Mouse (Mus musculus) embryonic facial prominence, embryonic 11.5 days (tissue): Measurements from ENCODE around the gene Traf7. TPM values are rescaled to one million over a fixed set of nuclear protein-coding genes. Genes with fewer than 3 reads are reported as not detected.
A peak's percentile ranks its signal among the peaks of the same experiment; 100 is the strongest.

Experiments used
- ATAC-seq: fragments of 200-750 bp; cut with Nextera tagmentation; replicated peaks from 2 replicates; pipeline ENCODE4 v1.8.0; 2017; ENCODE audit warnings: low read depth; ENCODE audit not compliant: insufficient number of reproducible peaks, low FRiP score, low TSS enrichment
- DNase-seq: peaks from one replicate; pipeline ENCODE4 v3.0.0-alpha.2; 2015; ENCODE audit warnings: low spot score
- H3K27ac ChIP-seq: fragments of 300-500 bp; sonication (generic); replicated peaks from 2 replicates; pipeline ENCODE4 v1.5.1; 2014; ENCODE audit warnings: mild to moderate bottlenecking, low read depth, low read length, control low read depth
- H3K27me3 ChIP-seq: fragments of 300-500 bp; sonication (generic); 2 replicates; pipeline ENCODE4 v1.6.1; 2014; ENCODE audit warnings: mild to moderate bottlenecking, low read length, moderate library complexity, mixed read lengths; ENCODE audit not compliant: control insufficient read depth, insufficient read depth
- H3K36me3 ChIP-seq: fragments of 300-500 bp; sonication (generic); replicated peaks from 2 replicates; pipeline ENCODE4 v1.6.1; 2014; ENCODE audit warnings: low read depth, mild to moderate bottlenecking, low read length, moderate library complexity, mixed read lengths; ENCODE audit not compliant: control insufficient read depth, insufficient read depth
- H3K4me1 ChIP-seq: fragments of 300-500 bp; sonication (generic); 2 replicates; pipeline ENCODE4 v1.6.1; 2014; ENCODE audit warnings: low read length, mixed read lengths; ENCODE audit not compliant: control insufficient read depth, insufficient read depth
- H3K4me2 ChIP-seq: fragments of 300-500 bp; sonication (generic); 2 replicates; pipeline ENCODE4 v1.6.1; 2014; ENCODE audit warnings: low read depth, mild to moderate bottlenecking, control low read depth, low read length, moderate library complexity
- H3K4me3 ChIP-seq: fragments of 300-500 bp; sonication (generic); 2 replicates; pipeline ENCODE4 v1.5.1; 2014; ENCODE audit warnings: low read depth, low read length, control low read depth
- H3K9ac ChIP-seq: fragments of 300-500 bp; sonication (generic); replicated peaks from 2 replicates; pipeline ENCODE4 v1.6.1; 2014; ENCODE audit warnings: mild to moderate bottlenecking, control low read depth, low read length
- H3K9me3 ChIP-seq: fragments of 300-500 bp; sonication (generic); replicated peaks from 2 replicates; pipeline ENCODE4 v1.6.1; 2016; ENCODE audit warnings: mild to moderate bottlenecking, low read length, inconsistent platforms, mixed read lengths; ENCODE audit not compliant: control insufficient read depth
- WGBS: fragments of 180-500 bp; shearing (Covaris S2); extraction: QIAGEN DNeasy Blood & Tissue Kit; methylation state at CpG from one replicate; pipeline ENCODE4 v1.1.7; 2014; 5-methylcytosine and 5-hydroxymethylcytosine counted together
- polyA plus RNA-seq: library from polyadenylated mRNA; unstranded; fragments of >200 nt; fragmentation: Nextera tagmentation; extraction: Ambion mirVana; gene quantifications from 2 replicates; pipeline ENCODE4 v1.2.1, GENCODE M21; 2014

Gene Traf7
- polyA plus RNA-seq, 1 experiment from 2014 or later = 86.1 TPM

DNA sequence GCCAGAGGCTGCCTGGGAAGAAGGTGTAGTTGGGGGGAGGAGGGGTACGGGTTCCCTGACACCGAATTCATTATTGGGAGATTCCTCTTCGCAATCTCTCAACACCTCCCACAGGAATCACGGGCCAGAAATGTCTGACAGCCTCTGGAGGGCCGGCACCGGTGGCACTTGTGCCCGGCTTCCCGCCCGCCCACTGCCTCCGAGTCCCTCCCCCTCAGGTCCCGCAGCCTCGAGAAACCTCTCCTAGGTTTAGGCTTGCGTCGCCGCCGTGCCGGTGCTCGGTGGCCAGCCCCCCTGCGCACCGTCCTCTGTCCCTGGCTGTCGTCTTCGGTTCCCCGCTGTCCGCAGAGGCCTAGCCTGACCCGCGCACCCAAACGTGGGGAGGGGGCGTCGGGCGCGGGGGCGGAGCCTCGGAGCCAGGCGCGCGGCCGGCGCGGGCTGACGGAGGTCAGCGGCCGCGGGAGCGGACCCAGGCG is 39.5 kb downstream of the Traf7 start, which contains the start of gene Caskin1:
TSS of gene Caskin1 (plus strand) at position 416 of the 476 bp plus-strand sequence.
- H3K9ac ChIP-seq = peak within 1 kb of the TSS; percentile 78
- H3K27me3 ChIP-seq = peaks cover 5% of the 10 kb centered on the region
- H3K4me3 ChIP-seq = peak within 1 kb of the TSS; percentile 75
- DNase-seq (peak; percentile 53), ATAC-seq (peak; percentile 45)
- 0% methylated on average over 34 of the region's 45 CpGs for WGBS
- peaks cover 5% of the 10 kb centered on the region for H3K4me1 ChIP-seq
- peak within 1 kb of the TSS; percentile 65 for H3K27ac ChIP-seq
- no peaks in the 10 kb centered on the region for H3K36me3 ChIP-seq
- H3K4me2 ChIP-seq = peak within 1 kb of the TSS; percentile 98
- H3K9me3 ChIP-seq = no peaks in the 10 kb centered on the region

DNA sequence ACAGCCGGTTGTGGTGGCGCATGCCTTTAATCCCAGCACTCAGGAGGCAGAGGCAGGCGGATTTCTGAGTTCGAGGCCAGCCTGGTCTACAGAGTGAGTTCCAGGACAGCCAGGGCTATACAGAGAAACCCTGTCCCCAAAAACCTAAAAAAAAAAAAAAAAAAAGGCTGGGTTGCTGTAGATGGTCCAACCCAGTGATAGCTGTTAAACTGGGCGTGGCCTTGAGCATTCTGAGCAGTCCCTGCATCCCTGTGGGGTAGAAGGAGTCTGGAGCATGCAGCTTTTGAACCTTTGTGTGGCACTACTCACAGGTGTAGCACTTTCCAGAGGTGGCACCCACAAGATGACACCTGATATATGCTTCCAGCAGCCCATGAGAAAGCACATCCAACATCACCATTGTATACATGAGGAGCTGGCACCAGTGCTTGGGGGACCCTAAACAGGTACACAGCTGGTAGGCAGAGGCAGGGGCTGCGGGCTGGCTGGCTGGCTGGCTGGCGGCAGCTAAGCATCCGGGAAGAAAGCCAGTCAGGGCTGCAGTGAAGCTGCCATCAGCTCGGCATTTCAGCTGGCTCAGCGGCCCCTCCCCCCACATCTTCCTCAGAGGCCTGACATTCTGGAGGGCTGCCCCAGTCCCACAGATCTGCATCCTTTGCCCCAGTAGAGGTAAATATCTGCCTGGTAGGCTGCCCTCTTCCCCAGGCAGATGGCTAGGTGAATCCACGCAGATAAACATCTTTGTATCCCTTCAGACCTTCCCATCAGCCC is 42.5 kb downstream of the Traf7 start:
- Histone ChIP-seq H3K27ac (no peak overlapping the region), H3K4me1 (peaks cover 5% of the 10 kb centered on the region), H3K27me3 (peaks cover 5% of the 10 kb centered on the region), H3K4me2 (no peak overlapping the region), H3K9ac (peak overlapping the region; percentile 3; the same call in 1 of the 2 replicates), H3K36me3 (no peaks in the 10 kb centered on the region), H3K4me3 (no peak overlapping the region), H3K9me3 (no peaks in the 10 kb centered on the region)
- ATAC-seq = no peak; the same call in 1 of the 2 replicates
- 46% methylated on average over 11 of the region's 11 CpGs for WGBS
- DNase-seq = no peak

DNA sequence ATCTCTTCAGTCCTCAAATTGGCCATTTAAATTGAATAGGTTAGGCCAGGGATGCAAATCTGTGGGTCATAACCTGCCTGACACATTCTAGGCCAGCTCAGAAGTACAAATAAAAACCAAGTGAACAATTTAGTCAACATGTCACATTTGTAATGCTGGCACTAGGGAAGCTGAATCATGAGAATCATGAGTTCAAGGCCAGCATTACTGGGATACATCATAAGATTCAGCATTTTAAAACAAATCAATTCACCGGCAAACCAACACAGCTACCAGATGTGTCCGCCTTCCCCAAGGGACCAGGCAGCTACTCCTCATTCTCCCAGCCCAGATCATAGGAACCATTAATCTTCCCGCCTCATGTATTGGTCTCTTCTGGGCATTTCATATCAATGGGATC is 44.2 kb downstream of the Traf7 start:
- H3K4me1 ChIP-seq = no peaks in the 10 kb centered on the region; the same call in 1 of the 2 replicates
- H3K36me3 ChIP-seq = no peaks in the 10 kb centered on the region
- DNase-seq (no peak), ATAC-seq (no peak)
- H3K4me3 ChIP-seq = no peak overlapping the region
- no peaks in the 10 kb centered on the region for H3K9me3 ChIP-seq
- no peak overlapping the region for H3K9ac ChIP-seq
- H3K27ac ChIP-seq = no peak overlapping the region
- 81% methylated on average over 3 of the region's 3 CpGs for WGBS
- peaks cover 3% of the 10 kb centered on the region for H3K27me3 ChIP-seq
- no peak overlapping the region for H3K4me2 ChIP-seq

DNA sequence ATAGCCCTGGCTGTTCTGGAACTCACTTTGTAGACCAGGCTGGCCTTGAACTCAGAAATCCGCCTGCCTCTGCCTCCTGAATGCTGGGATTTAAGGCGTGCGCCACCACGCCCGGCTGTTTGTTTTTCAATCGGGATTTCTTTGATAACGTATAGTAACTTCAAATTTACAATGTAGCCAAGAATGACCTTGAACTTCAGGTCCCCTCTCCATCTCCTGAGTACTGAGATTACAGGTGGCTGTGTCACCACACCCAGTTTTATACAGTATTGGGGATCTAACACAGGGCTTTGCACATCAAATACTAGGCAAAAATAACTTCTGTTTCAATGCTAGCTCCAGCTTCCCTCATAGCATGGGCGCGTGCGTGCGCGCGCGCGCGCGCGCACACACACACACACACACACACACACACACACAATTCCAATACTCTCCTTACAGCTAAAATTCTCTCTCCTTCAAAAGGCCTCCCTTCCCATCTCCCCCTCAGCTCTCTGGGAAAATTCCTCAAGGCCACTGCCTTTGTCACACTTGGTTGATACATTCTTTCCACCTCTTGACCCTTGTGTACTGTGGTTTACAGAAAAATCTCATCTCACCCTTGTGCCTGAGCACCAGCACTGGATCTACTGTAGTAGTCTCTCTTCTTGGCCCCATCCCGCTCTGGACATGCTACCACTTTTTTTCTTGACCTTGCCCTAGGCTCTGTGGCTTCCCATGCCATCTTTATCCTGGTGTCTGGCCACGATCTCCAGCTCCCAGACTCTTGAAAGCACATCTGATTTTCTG is 46.5 kb downstream of the Traf7 start:
- no peak for ATAC-seq
- Histone ChIP-seq H3K27ac (no peak overlapping the region), H3K4me2 (no peak overlapping the region), H3K9me3 (no peaks in the 10 kb centered on the region), H3K9ac (no peak overlapping the region), H3K36me3 (peaks cover 5% of the 10 kb centered on the region), H3K27me3 (no peaks in the 10 kb centered on the region), H3K4me3 (no peak overlapping the region), H3K4me1 (peaks cover 3% of the 10 kb centered on the region)
- WGBS = 96% methylated on average over 20 of the region's 20 CpGs
- no peak for DNase-seq

DNA sequence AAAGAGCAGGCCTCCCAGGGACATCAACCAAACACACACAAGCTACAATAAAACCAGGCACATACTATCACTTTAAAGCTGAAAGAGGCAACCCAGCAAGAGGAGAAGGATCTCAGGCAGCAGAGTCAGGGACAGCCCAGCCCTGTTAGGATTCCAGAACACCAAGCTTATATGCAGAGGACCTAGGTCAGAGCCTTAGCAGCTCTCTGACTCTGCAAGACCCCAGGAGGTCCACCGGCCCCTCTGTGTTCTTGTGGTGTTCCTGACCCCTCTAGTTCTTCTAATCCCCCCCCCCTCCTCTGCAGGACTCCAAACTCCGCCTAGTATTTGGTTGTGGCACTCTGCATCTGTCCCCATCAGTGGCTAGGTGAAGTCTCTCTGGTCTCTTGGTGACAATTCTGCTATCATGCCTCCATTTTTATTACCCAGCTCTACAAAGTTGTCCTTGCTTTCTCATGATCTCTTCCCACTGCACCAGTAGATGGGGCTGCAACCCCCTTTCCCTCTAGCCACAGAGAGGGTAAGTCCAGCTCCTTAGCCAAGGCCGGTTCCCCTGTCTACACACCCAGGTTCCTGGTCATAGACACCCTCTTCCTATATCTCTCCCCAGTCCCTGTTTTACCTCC is 47.4 kb downstream of the Traf7 start:
- no peak for DNase-seq
- Histone ChIP-seq H3K4me1 (peaks cover 3% of the 10 kb centered on the region), H3K36me3 (peaks cover 5% of the 10 kb centered on the region), H3K9ac (no peak overlapping the region; the same call in 1 of the 2 replicates), H3K4me2 (no peak overlapping the region; the same call in 1 of the 2 replicates), H3K4me3 (no peak overlapping the region), H3K27me3 (no peaks in the 10 kb centered on the region), H3K27ac (no peak overlapping the region), H3K9me3 (no peaks in the 10 kb centered on the region)
- WGBS = 51% methylated on average over 3 of the region's 3 CpGs
- ATAC-seq = no peak

DNA sequence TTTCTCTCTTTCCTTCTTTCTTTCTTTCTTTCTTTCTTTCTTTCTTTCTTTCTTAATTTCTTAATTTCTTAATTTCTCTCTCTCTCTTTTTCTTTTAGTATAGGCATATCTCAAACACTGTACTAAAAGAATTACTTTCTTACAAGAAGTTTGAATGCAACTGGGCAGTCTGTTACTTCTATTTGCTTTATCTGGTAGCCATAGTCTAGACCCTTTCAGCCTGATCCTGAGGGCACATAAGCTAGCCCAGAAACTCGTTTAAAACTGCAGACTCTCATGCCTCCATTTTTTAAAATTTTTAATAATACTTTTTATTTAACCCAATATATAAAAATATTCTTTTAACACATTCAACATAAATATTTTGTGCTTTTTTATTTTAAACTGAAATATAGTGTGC is 48.3 kb downstream of the Traf7 start:
- H3K4me2 ChIP-seq = no peak overlapping the region
- no peak for DNase-seq
- ATAC-seq = no peak
- H3K4me3 ChIP-seq = peak overlapping the region; percentile 14
- H3K9ac ChIP-seq = no peak overlapping the region
- no peaks in the 10 kb centered on the region for H3K9me3 ChIP-seq
- H3K27ac ChIP-seq = no peak overlapping the region
- H3K36me3 ChIP-seq = peaks cover 5% of the 10 kb centered on the region
- no peaks in the 10 kb centered on the region for H3K27me3 ChIP-seq
- WGBS = 22% methylated on average over 1 of the region's 1 CpGs
- peaks cover 3% of the 10 kb centered on the region for H3K4me1 ChIP-seq

DNA sequence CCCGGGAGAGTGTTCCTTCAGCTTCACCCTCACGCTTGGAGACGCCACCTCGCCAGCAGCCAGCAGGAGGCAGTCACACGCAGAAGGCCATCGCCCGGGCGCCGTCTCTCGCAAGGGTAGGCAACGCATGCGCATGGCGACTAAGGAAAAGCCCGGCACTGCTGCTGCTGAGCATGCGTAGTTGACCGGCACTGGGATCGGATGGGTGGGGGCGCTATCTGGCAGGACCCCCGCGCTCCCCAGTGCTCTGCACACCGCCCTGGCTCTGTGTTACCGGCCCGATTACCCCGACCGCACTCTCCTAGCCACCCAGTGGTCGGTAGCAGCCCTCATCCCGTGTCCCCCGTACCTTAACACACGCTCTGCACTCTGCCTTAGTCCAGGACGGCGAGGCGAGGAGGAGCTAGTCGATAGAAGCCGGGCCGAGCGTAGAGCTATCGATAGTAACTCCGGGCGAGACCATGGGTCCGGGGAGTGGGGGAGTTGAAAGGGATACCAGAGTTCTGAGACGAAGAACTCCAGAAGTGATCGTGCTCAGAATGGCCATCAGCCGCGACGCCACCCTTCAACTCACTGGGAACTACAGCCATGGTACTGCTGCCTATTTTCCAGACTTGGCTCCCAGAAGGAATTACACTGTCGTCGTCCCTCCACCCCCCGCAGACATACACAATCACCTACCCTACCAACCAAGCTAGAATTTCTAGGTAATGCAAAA is 48.9 kb downstream of the Traf7 start, which contains the start of gene Mlst8:
TSS of gene Mlst8 (minus strand) at position 416 of the 718 bp plus-strand sequence.
- peak within 1 kb of the TSS; percentile 58 for H3K4me2 ChIP-seq
- peak; percentile 93 for ATAC-seq
- whole genome bisulfite sequencing = under 1% methylated on average over 45 of the region's 48 CpGs
- H3K4me3 ChIP-seq = peak within 1 kb of the TSS; percentile 71
- H3K9me3 ChIP-seq = no peaks in the 10 kb centered on the region
- H3K4me1 ChIP-seq = peaks cover 3% of the 10 kb centered on the region
- peaks cover 5% of the 10 kb centered on the region for H3K36me3 ChIP-seq
- DNase-seq = peak; percentile 97
- H3K27me3 ChIP-seq = no peaks in the 10 kb centered on the region
- H3K27ac ChIP-seq = peak within 1 kb of the TSS; percentile 95
- peak within 1 kb of the TSS; percentile 91 for H3K9ac ChIP-seq
